Mouse (Mus musculus) midbrain, embryonic 16.5 days (tissue): ENCODE data around the gene Tulp2. TPM values are rescaled to one million over a fixed set of nuclear protein-coding genes. Genes with fewer than 3 reads are reported as not detected.

Experiments used
- ATAC-seq: fragments of 200-750 bp; cut with Nextera tagmentation; 2 replicates; pipeline ENCODE4 v1.8.0; 2017; ENCODE audit warnings: moderate TSS enrichment
- H3K27ac ChIP-seq: fragments of 300-500 bp; sonication (generic); 2 replicates; pipeline ENCODE4 v1.5.1; 2014; ENCODE audit warnings: mild to moderate bottlenecking, low read length, mixed read lengths
- H3K27me3 ChIP-seq: fragments of 300-500 bp; sonication (generic); 2 replicates; pipeline ENCODE4 v1.6.1; 2014; ENCODE audit warnings: low read depth, low read length, mixed read lengths; ENCODE audit not compliant: control insufficient read depth, insufficient read depth
- H3K36me3 ChIP-seq: fragments of 300-500 bp; sonication (generic); 2 replicates; pipeline ENCODE4 v1.6.1; 2014; ENCODE audit warnings: mild to moderate bottlenecking, low read length, moderate library complexity, mixed read lengths; ENCODE audit not compliant: control insufficient read depth, insufficient read depth
- H3K4me1 ChIP-seq: fragments of 300-500 bp; sonication (generic); 2 replicates; pipeline ENCODE4 v1.6.1; 2014; ENCODE audit warnings: mild to moderate bottlenecking, low read length, mixed read lengths; ENCODE audit not compliant: control insufficient read depth, insufficient read depth
- H3K4me2 ChIP-seq: fragments of 300-500 bp; sonication (generic); 2 replicates; pipeline ENCODE4 v1.6.1; 2014; ENCODE audit warnings: mild to moderate bottlenecking, low read length, mixed read lengths
- H3K4me3 ChIP-seq: fragments of 300-500 bp; sonication (generic); 2 replicates; pipeline ENCODE4 v1.5.1; 2014; ENCODE audit warnings: low read depth, mild to moderate bottlenecking, low read length, moderate library complexity, mixed read lengths
- H3K9ac ChIP-seq: fragments of 300-500 bp; sonication (generic); 2 replicates; pipeline ENCODE4 v1.6.1; 2014; ENCODE audit warnings: low read depth, low read length, mixed read lengths
- H3K9me3 ChIP-seq: fragments of 300-500 bp; sonication (generic); replicated peaks from 2 replicates; pipeline ENCODE4 v1.6.1; 2014; ENCODE audit warnings: mild to moderate bottlenecking, low read length, mixed read lengths; ENCODE audit not compliant: control insufficient read depth, poor library complexity, severe bottlenecking
- WGBS: fragments of 180-500 bp; shearing (Covaris S2); extraction: QIAGEN DNeasy Blood & Tissue Kit; methylation state at CpG from one replicate; pipeline ENCODE4 v1.1.7; 2014; 5-methylcytosine and 5-hydroxymethylcytosine counted together
- polyA plus RNA-seq: library from polyadenylated mRNA; unstranded; fragments of >200 nt; fragmentation: Nextera tagmentation; extraction: Ambion mirVana; gene quantifications from 2 replicates; pipeline ENCODE4 v1.2.1, GENCODE M21; 2015

The Tulp2 gene
- 0.15 and 0.16 TPM in 2 replicates for polyA plus RNA-seq

- ATAC-seq = peak; percentile 83
- Histone ChIP-seq H3K27me3 (no peaks in the 10 kb centered on the region), H3K9ac (no peak within 1 kb of the TSS), H3K36me3 (no peaks in the 10 kb centered on the region), H3K9me3 (no peaks in the 10 kb centered on the region), H3K4me2 (no peak within 1 kb of the TSS), H3K4me3 (no peak within 1 kb of the TSS), H3K4me1 (no peaks in the 10 kb centered on the region), H3K27ac (no peak within 1 kb of the TSS)
- WGBS = 48% methylated on average over 15 of the region's 15 CpGs
These were observed at the start of gene Tulp2 for GRCm38 (mm10) chr7:45481374-45481927. TSS of gene Tulp2 (plus strand) at chr7:45481877.

- Histone ChIP-seq H3K4me1 (peaks cover 30% of the 10 kb centered on the region), H3K4me2 (peak overlapping the region; percentile 90), H3K27ac (peak overlapping the region; percentile 87), H3K9me3 (no peaks in the 10 kb centered on the region), H3K36me3 (peaks cover 10% of the 10 kb centered on the region; the same call in 1 of the 2 replicates), H3K4me3 (peak overlapping the region; percentile 87), H3K27me3 (no peaks in the 10 kb centered on the region), H3K9ac (peak overlapping the region; percentile 85)
- no peak; the same call in none of the 2 replicates for ATAC-seq
- 2% methylated on average over 7 of the region's 7 CpGs for WGBS
These were observed 47.9 kb upstream of the Tulp2 start for GRCm38 (mm10) chr7:45433835-45434202.

GRCm38 (mm10) chr7:45434203-45435015 lies 47.3 kb upstream of the Tulp2 start, which contains the start of gene Gys1:
TSS of gene Gys1 (plus strand) at chr7:45434844.
- H3K9ac ChIP-seq = peak within 1 kb of the TSS; percentile 85
- peak; percentile 97 for ATAC-seq
- peak within 1 kb of the TSS; percentile 87 for H3K27ac ChIP-seq
- WGBS = under 1% methylated on average over 44 of the region's 45 CpGs
- H3K4me1 ChIP-seq = peaks cover 30% of the 10 kb centered on the region
- H3K4me3 ChIP-seq = peak within 1 kb of the TSS; percentile 87
- no peaks in the 10 kb centered on the region for H3K27me3 ChIP-seq
- H3K4me2 ChIP-seq = peak within 1 kb of the TSS; percentile 90
- no peaks in the 10 kb centered on the region for H3K9me3 ChIP-seq
- H3K36me3 ChIP-seq = peaks cover 5% of the 10 kb centered on the region; the same call in 1 of the 2 replicates

GRCm38 (mm10) chr7:45435038-45435437 lies 46.6 kb upstream of the Tulp2 start:
- Histone ChIP-seq H3K9me3 (no peaks in the 10 kb centered on the region), H3K4me1 (peaks cover 30% of the 10 kb centered on the region), H3K36me3 (no peaks in the 10 kb centered on the region; the same call in 1 of the 2 replicates), H3K4me3 (peak overlapping the region; percentile 61), H3K9ac (peak overlapping the region; percentile 80), H3K4me2 (peak overlapping the region; percentile 88), H3K27me3 (no peaks in the 10 kb centered on the region), H3K27ac (peak overlapping the region; percentile 66)
- ATAC-seq = peak; percentile 36
- 2% methylated on average over 16 of the region's 16 CpGs for WGBS

GRCm38 (mm10) chr7:45436444-45436843 lies 45.2 kb upstream of the Tulp2 start:
- Histone ChIP-seq H3K4me2 (no peak overlapping the region), H3K4me1 (peaks cover 30% of the 10 kb centered on the region), H3K27me3 (no peaks in the 10 kb centered on the region), H3K9ac (no peak overlapping the region), H3K4me3 (no peak overlapping the region), H3K36me3 (peaks cover 2% of the 10 kb centered on the region), H3K9me3 (no peaks in the 10 kb centered on the region), H3K27ac (no peak overlapping the region)
- WGBS = 90% methylated on average over 5 of the region's 5 CpGs
- no peak for ATAC-seq

GRCm38 (mm10) chr7:45437046-45437445 lies 44.6 kb upstream of the Tulp2 start:
- H3K27me3 ChIP-seq = no peaks in the 10 kb centered on the region
- WGBS = 28% methylated on average over 6 of the region's 6 CpGs
- H3K36me3 ChIP-seq = peaks cover 2% of the 10 kb centered on the region

GRCm38 (mm10) chr7:45437521-45438276 lies 44.0 kb upstream of the Tulp2 start, which contains the start of gene Ruvbl2:
TSS of gene Ruvbl2 (minus strand) at chr7:45438096.
- no peak for ATAC-seq
- H3K4me2 ChIP-seq = peak within 1 kb of the TSS; percentile 27; the same call in 1 of the 2 replicates

More at GRCm38 (mm10) chr7:45437046-45437445, 44.6 kb upstream of the Tulp2 start:
- ATAC-seq = no peak
- Histone ChIP-seq H3K4me2 (no peak overlapping the region), H3K27ac (no peak overlapping the region), H3K4me1 (peaks cover 30% of the 10 kb centered on the region), H3K9ac (no peak overlapping the region), H3K4me3 (no peak overlapping the region), H3K9me3 (no peaks in the 10 kb centered on the region)

GRCm38 (mm10) chr7:45443526-45444420 lies 37.9 kb upstream of the Tulp2 start:
- no peak for ATAC-seq
- Histone ChIP-seq H3K27me3 (no peaks in the 10 kb centered on the region), H3K9me3 (no peaks in the 10 kb centered on the region), H3K27ac (no peak overlapping the region), H3K4me1 (no peaks in the 10 kb centered on the region), H3K4me3 (no peak overlapping the region), H3K4me2 (no peak overlapping the region), H3K36me3 (peaks cover 7% of the 10 kb centered on the region), H3K9ac (no peak overlapping the region)
- 92% methylated on average over 22 of the region's 22 CpGs for WGBS

More at GRCm38 (mm10) chr7:45437521-45438276, 44.0 kb upstream of the Tulp2 start, which contains the start of gene Ruvbl2:
- no peaks in the 10 kb centered on the region for H3K9me3 ChIP-seq
- H3K9ac ChIP-seq = no peak within 1 kb of the TSS
- H3K36me3 ChIP-seq = peaks cover 2% of the 10 kb centered on the region
- H3K4me3 ChIP-seq = no peak within 1 kb of the TSS
- H3K4me1 ChIP-seq = peaks cover 28% of the 10 kb centered on the region
- WGBS = 26% methylated on average over 19 of the region's 19 CpGs
- no peaks in the 10 kb centered on the region for H3K27me3 ChIP-seq
- H3K27ac ChIP-seq = no peak within 1 kb of the TSS
